Mouse (Mus musculus) c-Kit-negative CD71-positive TER-119-positive erythroid progenitor cells, embryonic 14.5 days (primary cell): Measurements from ENCODE around the gene Depdc1b.

Source experiments
- DNase-seq: peaks from one replicate; pipeline ENCODE4 v3.0.0-alpha.2; 2013; ENCODE audit warnings: low read depth, low spot score

The Depdc1b gene

DNA sequence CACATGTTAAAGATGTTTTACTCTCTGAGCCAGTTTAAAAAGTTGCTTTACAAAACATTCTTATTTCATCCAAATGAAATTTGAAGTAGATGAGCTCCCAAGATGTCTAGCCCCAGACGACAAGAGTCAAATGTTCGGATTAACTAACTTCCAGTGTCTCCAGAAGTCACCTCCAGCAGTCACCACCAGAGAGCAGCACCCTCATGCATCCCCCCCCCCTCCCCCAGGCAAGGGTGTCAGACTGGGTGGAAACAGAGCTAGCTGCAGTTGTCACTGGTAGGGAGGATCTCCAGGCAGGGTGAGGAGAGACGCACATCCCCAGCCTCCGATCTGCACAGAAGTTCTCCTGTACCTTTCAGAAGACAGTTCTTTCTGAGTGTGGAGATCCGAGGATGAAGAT lies 37.6 kb downstream of the Depdc1b start:
- no peak for DNase-seq

DNA sequence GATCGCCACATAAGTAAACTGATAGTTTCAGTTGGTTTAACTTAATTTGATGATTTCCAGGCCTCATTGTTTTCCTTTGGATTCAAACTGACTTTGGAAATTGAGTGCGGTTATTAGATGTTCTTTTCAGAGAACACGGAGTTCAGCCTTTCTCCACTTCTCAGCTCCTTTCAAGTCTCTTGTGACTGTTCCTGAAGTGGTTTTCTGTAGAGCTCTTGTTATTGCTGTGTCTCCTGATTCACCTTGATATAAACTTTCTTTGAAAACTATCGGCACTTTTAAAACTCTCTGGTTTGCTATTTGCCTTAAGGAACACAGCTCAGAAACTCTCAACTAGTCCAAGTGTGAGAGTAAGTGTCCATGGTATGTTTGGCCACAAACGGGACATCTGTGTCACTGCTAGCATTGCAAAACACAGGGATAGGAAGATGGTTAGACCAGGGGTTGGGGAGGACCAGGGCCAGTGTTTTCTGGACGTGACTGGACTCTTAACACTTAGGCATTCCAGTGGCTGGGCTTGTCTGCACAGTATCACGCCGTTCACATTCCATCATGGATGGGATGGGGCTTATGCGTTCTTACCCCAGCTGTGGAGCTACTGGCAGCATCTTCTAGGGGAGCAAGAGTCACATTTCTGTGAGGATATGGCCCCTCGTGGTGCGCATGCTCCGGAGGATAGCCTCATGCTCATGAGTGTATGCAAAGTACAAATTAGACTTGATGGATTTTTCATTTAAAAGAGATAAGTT lies 38.8 kb downstream of the Depdc1b start:
- no peak for DNase-seq

DNA sequence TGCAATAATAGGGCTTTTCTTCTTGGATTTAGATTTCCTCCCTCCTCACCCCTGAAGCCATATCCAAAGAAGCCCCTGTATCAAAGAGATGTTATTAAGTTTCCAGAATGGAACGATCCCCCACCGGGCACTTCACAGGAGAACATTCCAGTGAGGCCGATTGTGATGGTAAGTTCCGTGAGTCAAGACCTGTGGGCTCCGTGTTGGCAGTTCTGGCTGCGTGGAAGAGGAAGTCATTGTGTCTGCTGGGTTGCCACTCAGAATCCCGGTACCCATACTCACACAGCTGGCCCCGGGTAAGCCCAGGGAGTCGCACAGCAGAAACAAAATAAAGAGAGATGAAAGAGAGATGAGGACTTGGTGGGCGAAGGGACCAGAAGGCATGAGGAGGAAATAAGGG lies 41.2 kb downstream of the Depdc1b start:
- DNase-seq = no peak

DNA sequence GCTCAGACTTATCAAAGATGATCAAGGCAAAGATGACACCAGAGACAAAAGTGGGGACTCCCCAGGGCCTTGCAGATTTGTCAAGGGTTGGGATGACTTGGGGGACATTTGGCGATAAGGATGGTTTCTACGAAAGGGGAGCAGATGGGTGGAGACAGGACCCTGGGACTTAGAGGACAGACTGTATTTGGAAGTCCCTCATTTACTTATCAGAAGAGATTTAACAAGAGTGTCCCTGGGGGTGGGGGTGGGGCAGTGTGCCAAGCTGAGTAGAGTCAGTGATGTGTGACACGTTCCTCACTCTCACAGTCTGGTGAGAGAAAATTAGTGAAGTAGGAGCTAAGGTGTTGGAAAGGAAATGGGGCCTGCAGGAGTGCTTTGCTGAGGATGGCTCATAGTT lies 42.1 kb downstream of the Depdc1b start:
- no peak for DNase-seq

DNA sequence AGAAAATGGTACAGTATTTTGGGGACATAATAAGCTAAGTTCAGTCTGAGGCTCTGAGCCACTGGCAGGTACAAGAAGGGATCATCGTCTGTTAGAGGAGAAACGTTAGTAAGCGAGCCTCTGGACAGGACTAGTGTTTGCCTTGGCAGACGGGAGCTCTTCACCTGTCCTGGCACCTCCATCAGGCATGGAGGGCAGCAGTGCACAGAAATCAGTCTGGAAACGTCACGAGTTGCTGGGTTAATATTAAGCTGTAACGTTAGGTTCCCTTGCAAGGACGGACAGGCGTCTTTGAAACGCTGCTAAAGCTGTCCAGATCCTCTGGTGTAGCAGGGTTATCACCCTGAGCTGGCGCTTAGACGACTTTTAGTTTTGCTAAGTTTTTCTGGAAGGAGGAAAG lies 51.4 kb downstream of the Depdc1b start:
- DNase-seq = no peak

DNA sequence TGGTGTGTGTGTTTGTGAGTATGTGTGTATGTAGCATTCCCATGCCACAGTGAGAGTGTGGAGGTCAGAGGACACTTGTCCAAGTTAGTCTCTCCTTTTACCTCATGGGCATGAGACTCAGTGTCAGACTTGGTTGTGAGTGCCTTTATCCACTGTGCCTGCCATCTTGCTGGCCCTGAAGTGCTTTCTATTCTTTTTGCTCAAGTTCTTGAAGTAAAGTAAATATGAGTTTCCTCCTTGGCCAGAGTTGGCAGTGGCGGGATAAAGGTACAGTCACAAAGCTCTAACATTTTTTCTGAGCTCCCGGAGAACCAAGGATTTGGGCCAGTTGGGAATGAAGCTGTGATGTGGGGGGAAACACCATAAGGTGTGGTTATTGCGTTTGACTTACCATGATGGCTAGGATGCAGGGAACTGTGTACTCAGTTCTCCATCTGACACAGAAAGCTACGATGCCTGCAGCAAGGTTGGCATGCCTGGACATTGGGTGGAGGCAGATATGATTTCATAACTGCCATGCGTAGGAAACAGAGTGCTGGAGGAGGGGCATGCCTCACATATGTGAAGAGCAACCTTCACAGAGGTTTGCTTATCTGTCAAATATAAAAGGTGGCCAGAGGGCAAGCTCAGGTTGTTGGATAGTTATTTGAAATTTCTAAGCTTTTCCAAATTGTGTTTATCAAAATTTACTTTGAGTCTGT lies 54.3 kb downstream of the Depdc1b start:
- no peak for DNase-seq

DNA sequence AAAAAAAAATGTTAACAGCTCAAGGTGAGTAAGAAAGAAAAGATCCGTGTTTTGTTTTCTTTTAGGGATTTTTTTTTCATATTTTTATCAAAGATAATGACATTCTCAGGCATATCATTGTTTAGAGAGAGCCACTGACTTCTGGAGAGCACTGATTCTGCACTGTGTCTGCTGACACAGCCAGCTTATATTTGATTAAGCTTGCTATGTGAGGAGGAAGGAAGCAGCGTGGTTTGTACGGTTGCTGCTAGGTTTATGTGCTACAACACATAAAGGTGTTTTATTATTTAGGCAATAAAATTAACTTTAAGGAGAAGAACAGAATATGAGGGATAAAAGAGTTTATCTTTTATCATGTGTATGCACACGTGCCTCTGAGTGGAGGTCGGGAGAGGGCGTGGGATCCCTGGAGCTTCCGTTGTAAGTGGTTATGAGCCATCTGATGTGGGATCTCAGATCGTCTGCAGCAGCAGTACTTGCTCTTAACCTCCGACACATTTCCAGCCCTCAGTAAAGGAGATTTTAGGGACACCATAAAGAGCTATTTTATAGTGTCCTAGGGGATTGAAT lies 55.3 kb downstream of the Depdc1b start:
- no peak for DNase-seq

DNA sequence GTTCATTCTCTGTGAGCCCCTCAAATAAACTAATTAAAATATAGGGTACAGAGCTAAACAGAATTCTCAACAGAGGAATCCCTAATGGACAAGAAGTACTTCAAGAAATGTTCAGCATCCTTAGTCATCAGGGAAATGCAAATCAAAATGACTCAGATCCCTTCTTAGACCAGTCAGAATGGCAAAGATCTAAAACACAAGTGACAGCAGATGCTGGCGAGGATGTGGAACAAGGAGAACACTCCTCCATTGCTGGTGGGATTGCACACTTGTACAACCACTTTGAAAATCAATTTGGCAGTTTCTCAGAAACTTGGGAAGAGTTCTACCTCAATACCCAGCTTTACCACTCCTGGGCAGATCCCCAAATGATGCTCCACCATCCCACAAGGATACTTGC lies 57.1 kb downstream of the Depdc1b start:
- no peak for DNase-seq

DNA sequence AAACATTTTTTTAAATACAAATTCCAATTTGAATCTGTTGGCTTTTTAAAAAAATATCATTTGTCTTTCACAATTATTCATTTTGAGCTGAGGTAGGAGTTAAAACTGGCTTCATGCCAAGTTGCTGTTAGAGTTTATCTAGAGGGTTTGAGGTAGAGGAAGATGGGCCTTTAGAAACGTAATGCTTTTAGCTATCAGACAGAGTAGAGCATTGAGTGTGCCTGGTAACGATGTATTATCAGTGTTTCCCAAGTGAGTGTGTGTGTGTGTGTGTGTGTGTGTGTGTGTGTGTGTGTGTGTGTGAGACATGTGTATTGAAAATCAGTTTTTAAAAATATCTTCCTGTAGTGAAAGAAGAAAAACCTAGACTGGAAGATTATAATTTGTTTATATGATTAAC lies 60.5 kb downstream of the Depdc1b start:
- DNase-seq = no peak

DNA sequence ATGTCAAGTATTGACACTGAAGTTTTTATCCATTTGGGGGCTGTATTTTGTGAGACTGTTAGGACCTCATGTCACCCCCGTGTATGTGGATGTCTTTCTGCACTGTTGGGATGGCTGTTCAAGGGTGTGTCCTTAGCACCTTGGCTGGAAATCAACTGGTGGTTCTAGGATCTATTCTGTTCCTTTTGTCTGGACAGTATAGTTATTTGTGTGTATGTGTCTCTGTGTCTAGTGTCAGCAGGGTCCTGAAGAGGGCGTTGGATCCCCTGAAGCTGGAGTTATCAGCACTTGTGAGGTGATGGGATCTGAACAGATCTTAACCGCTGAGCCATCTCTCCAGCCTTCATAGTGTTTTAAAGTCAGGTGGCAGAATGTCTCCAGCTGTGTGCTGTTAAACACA lies 65.0 kb downstream of the Depdc1b start:
- DNase-seq = no peak

DNA sequence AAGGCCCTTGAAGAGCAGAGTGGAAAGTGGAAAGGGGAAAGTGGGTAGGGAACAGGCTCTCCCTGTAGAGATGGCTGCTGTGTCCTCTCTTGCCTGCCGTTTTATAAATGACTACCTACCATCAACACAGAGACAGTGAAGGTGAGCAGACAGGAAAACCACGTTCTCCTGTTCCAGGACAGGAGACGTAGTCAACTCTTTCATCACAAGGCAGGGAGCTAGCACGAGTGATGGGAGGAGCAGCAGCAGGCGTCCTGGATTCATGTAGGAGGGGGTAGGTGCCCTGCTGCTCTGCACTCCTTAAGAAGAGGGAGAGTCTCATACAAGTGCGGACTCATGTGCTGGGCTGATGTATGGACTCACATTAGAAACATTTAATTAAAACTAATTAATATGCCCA lies 66.9 kb downstream of the Depdc1b start:
- DNase-seq = no peak

DNA sequence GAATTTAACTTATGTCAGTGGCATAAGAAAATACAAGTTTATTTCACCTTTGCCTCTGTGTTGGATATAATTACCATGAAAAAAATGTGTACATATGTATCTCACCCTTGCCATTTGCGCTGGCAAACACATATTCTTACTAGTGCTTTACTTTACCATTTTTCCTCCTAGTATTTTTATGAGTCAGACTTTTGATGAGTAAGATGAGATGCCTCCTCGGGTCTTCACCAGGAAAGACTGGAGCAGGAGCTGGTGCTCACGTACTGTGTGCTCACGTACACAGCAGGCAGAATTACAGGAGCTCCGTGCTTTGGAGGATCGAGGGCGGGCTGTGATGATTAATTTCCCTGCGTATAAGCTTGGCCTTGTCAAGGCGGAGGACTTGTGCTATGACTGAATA lies 69.9 kb downstream of the Depdc1b start:
- no peak for DNase-seq

DNA sequence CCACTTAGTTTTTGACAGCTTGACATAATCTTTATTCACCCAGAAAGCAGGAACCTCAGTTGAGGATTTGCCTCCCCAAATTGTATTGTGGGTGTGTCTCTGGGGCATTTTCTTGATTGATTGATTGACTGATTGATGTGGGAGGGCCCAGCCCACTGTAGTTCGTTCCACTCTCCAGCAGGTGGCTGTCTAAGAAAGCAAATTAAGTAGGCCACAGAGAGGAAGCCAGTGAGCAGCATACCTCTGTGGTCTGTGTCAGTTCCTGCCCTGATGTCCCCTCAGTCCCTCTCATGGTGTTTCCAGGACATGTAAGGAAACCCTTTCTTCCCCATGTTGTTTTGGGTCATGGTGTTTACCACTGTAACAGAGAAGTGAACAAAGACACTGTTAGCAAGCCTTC lies 74.4 kb downstream of the Depdc1b start:
- no peak for DNase-seq

DNA sequence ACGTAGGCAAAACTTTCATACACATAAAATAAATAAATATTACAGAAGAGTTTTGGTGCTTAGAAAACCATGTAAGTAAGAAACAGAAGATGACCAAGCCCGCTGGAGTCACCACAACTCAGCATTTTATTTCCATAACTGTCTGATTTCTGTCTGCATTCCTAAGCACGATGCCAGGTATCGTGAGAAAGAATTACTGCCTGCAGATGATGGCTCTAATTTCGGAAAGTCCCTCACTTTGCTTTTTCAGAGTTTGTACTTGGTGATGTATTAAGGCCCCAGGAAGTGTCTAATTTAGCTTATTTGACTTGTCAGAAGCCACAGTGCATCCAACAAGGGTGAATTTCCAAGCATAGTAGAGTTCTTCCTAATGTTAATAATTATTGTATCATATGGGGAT lies 87.1 kb downstream of the Depdc1b start:
- DNase-seq = no peak

DNA sequence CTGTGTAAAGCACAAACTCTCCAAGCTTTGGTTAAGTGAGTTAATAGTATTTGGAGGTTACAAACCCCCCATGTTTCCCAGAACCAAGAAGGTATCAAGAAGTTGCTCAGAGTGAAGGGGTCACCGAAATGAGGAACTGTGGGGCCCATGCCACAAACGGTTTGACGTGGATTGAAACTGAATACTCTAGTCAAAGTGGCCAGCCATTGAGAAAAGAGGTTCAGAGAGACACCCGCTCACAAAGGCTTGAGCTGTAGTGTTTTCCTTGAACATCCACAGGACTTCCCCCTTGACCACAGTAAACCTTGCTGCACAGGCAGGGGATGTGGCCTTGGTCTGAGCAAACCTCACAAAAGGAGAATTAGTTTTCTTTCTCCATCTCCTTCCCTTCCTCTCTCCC lies 88.2 kb downstream of the Depdc1b start:
- DNase-seq = no peak

DNA sequence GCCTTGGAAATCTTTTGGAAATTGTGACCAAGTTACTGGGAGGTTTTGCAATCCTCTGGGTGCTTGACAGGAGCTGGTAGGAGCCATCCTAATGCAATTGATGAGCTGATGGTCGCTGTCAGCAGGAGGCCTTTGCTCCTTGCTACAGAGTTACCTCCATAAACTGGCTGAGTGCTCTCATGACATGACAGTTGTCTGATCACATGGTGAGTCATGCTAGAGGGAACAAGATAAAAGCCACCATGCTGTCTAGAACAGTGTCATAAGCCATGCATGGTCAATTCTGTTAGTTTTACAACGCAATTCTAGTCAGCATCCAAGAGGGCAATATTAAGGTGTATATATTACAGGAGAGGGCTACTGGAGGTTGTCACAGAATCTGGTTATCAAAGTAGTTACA lies 99.3 kb downstream of the Depdc1b start:
- DNase-seq = no peak

DNA sequence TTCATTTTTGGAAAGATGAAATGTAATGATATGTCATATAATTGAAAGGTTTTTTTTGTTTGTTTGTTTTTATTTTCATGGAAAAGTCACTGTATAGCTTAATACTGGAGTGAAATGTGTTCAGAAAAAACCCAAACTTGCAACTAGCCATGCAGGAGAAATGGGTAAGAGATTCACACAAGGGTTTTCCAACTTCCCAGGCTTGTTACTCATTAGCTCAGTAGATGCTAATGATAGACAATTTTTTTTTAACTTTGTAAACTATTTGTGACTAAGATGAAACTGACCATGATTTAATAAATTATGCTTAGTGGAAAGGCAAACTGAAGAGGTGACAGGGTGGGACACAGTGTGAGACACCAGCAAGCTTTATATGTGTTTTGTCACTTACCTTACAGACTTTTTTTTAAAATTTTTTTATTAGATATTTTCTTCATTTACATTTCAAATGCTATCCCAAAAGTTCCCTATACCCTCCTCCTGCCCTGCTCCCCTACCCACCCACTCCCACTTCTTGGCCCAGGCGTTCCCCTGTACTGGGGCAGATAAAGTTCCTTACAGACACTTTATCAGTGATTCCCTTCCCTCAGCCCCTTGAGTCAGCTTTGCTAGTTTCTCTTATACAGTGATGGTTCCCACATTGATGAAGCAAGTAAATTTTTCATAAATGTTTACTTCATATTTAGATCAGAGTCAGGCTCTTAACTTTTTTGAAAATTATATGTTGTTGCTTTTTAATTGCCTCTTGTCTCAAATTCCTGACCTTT lies 102.8 kb downstream of the Depdc1b start:
- DNase-seq = no peak

DNA sequence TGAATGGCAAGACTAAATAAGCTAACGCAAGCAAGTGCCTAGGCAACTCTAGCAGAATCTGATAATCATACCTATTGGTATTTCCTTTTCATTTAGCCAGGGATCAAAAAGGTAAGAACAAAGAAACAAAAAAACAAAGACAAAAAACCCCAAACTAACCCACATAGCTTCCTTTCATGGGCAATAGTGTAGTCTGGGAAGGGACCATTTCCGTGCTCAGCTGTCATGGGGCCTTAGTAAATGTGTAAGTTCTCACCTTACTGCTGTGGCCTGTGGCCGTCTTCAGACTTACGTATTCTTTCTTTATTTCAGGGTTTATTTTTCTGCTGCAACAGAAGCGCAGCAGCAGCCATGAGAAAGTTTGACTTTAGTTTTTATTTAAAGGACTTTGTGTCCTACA lies 110.2 kb downstream of the Depdc1b start:
- no peak for DNase-seq

DNA sequence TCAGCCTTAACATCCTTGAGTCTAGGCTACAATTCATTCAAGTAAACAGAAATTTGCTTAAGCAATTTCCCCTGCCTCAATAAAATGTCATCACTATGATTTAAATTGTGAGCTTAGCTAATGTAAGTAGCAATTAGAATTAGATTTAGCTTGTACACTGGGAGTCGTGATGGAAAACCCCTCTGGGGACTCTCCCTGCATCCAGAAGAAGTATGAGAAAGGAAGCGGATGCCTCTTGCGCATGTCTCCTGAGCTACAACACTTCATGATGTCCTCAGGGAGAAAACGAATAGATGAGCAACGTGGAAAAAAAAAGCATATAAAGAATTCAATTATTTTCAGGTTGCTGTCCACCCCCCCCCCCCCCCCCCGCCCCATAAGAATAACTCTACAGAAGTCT lies 112.7 kb downstream of the Depdc1b start:
- DNase-seq = no peak

DNA sequence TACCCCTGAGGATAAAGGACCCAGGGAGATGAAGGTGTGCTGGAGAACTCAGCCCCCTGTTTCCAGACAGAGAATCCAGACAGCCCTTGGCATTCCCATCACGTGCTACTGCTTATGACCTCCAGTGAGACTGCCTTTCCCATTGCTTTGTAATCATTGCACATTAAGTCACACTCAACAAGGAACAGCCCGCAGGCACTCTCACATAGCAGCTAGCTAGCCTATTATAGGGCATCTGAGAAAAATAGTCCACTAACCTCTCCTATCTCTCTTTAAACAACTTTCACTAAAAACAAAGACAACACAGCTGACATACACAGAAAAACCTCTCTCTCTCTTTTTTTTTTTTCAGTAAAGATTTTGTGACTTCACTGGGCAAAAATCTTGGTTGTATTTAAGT lies 113.5 kb downstream of the Depdc1b start:
- DNase-seq = no peak

DNA sequence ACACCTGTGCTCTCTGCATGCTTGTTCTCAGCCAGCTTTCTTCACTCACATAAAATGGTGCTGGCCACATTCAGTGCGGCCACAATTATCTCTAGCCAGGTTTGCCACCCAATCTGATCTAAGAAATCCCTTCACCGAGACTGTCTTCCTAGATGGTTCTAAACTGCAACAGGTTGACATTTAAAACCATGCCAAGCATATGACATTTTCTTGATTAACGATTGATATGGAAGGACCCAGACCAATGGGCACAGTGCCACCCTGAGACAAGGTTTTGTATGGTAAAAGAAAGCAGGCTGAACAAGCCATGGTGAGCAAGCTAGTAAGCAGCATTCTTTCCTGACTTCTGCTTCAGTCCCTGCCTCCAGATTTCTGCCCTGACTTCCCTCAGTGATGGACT lies 115.6 kb downstream of the Depdc1b start:
- no peak for DNase-seq

DNA sequence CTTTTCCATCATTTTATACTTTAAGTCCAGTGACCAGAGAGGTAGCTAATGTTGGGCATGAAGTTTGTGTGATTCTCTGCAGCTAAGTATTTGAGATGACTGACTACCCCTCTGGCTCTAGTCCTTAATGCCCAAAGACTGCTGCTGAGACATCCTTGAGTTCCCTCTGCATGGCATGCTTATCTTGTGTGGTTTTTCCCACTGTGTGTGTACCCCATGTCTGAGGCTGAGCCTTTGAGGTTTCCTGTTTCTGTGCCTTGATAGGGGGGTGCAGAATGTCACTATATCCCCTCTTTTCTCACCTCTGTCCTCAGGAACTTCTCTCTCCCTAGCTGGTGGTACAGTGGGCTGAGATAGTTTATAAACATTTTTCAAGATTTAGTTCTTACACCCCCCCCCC lies 119.6 kb downstream of the Depdc1b start:
- no peak for DNase-seq

DNA sequence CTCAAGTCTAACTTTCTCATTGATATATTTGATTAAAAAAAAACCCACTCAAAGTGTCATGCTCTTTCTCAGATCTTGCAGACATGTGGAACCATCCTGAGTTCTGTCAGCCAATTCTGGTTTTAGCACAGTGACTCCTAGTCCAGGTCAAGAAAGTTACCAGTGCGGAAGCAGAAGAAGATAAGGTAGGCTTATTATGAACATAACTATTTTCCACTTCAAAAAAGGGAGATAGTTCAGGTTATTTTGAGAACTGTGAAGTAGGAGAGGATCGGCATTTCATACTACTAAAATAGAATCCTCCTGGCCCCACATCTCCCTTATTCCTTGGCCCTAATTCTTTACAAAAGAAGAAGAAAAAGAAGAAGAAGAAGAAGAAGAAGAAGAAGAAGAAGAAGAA lies 121.3 kb downstream of the Depdc1b start:
- no peak for DNase-seq
